Mouse (Mus musculus): ENCODE results near the gene Tcn2.

GRCm38 (mm10) chr11:3933756-3934285, 1.9 kb upstream of the Tcn2 start:
- TF ChIP-seq CTCF (IDR thresholded peaks at IDR 0.05; ENCODE audit: borderline replicate concordance, insufficient read depth, low read depth, low read length): no peak
- TF ChIP-seq POLR2A (IDR thresholded peaks at IDR 0.05; ENCODE audit: borderline replicate concordance, insufficient read depth, low read length): no peak

Measured in cerebellum, adult 2 months (tissue).